Mouse (Mus musculus) ES-E14 (cell line): ENCODE measurements around the gene Uba52. TPM values are rescaled to one million over a fixed set of nuclear protein-coding genes. Genes with fewer than 3 reads are reported as not detected.
"Not testable (repeated sequence)": the region's sequence is repeated elsewhere in the genome, so short reads cannot be mapped to it uniquely, and the experiment has no call there.

Experiments
- DNase-seq: peaks from one replicate; pipeline ENCODE4 v3.0.0-alpha.2; 2013; ENCODE audit warnings: low read depth, low spot score
- H3K27ac ChIP-seq: 2 replicates; pipeline ENCODE4 v1.5.1; 2012; ENCODE audit warnings: low read depth, mild to moderate bottlenecking, low read length, moderate library complexity, mixed read lengths; ENCODE audit not compliant: poor library complexity, insufficient read depth, severe bottlenecking
- H3K36me3 ChIP-seq: 2 replicates; pipeline ENCODE4 v1.6.1; 2012; ENCODE audit warnings: mild to moderate bottlenecking, low read length, moderate library complexity, mixed read lengths; ENCODE audit not compliant: control insufficient read depth, poor library complexity, insufficient read depth, severe bottlenecking
- H3K4me1 ChIP-seq, 2 experiments: fragments of 150-350 bp in 1 of 2; sonication (generic) in 1 of 2; 2 replicates each; pipeline ENCODE4 v1.6.1; 2012; ENCODE audit warnings: low read length in 2 of 2, mild to moderate bottlenecking in 1 of 2, mixed read lengths in 1 of 2; ENCODE audit not compliant: control insufficient read depth in 2 of 2, insufficient read depth in 2 of 2, poor library complexity in 1 of 2
- H3K4me3 ChIP-seq, 2 experiments: fragments of 150-350 bp in 1 of 2; sonication (generic) in 1 of 2; 2 replicates each; pipeline ENCODE4 v1.5.1; 2012; ENCODE audit warnings: low read length in 2 of 2, low read depth in 1 of 2, mild to moderate bottlenecking in 1 of 2, mixed read lengths in 1 of 2; ENCODE audit not compliant: insufficient read depth in 1 of 2, poor library complexity in 1 of 2, severe bottlenecking in 1 of 2
- H3K9ac ChIP-seq: 2 replicates; pipeline ENCODE4 v1.6.1; 2012; ENCODE audit warnings: low read depth, mild to moderate bottlenecking, low read length, mixed read lengths; ENCODE audit not compliant: poor library complexity, insufficient read depth, severe bottlenecking
- H3K9me3 ChIP-seq: fragments of 150-350 bp; sonication (generic); 2 replicates; pipeline ENCODE4 v1.6.1; 2012; ENCODE audit warnings: low read depth, mild to moderate bottlenecking, low read length; ENCODE audit not compliant: control insufficient read depth, insufficient read depth
- CHD2 ChIP-seq: IDR thresholded peaks from 2 replicates; pipeline ENCODE4 v1.6.1; 2014; ENCODE audit warnings: mild to moderate bottlenecking, low read depth, low read length, inconsistent platforms
- HCFC1 ChIP-seq: IDR thresholded peaks from 2 replicates; pipeline ENCODE4 v1.6.1; 2012; ENCODE audit warnings: low read length, inconsistent platforms, borderline replicate concordance; ENCODE audit not compliant: insufficient read depth
- MAFK ChIP-seq: IDR thresholded peaks from 2 replicates; pipeline ENCODE4 v1.6.1; 2014; ENCODE audit warnings: mild to moderate bottlenecking, low read depth, low read length, inconsistent platforms; ENCODE audit not compliant: insufficient read depth
- ZC3H11A ChIP-seq: IDR thresholded peaks from 2 replicates; pipeline ENCODE4 v1.6.1; 2012; ENCODE audit warnings: low read depth, mild to moderate bottlenecking, inconsistent platforms, low read length, borderline replicate concordance
- ZNF384 ChIP-seq: IDR thresholded peaks from 2 replicates; pipeline ENCODE4 v1.6.1; 2012; ENCODE audit warnings: low read depth, low read length, inconsistent platforms
- in situ Hi-C, 2 experiments: fragments of 600-800 bp; cut with MboI; formaldehyde crosslinking; loops; one replicate each; pipeline ENCODE4 v1.15.1; 2025; ENCODE audit warnings: low sequenced_read_pairs in 2 of 2, inconsistent platforms in 1 of 2; ENCODE audit not compliant: unreplicated experiment in 2 of 2
- total RNA-seq: library from RNA; depleted of rRNA; stranded (reverse); fragments of 300-350 nt; gene quantifications from 2 replicates; pipeline ENCODE4 v1.2.3, GENCODE M21; 2012

The Uba52 gene
- total RNA-seq, 1 experiment: 3,214 TPM

DNA sequence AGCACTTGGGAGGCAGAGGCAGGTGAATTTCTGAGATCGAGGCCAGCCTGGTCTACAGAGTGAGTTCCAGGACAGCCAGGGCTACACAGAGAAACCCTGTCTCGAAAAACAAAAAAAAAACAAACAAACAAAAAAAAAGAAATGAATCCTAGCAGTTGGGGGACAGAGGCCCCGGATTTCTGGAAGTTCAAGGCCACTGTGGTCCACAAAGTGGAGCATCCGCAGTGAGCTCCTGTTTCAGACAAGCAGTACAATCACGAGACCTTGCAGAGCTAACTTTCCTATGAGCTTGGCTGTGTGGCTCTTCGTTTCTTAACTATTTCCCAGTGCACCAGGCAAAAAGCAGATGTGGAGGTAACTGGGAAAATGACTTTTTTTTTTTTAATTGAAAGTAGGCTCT lies 573 bp upstream of the Uba52 start:
- H3K9me3 ChIP-seq, DNase-seq, in situ Hi-C loops, H3K4me1 ChIP-seq: not testable (repeated sequence)
- peaks cover 43% of the 10 kb centered on the region for H3K36me3 ChIP-seq
- H3K9ac ChIP-seq: peak overlapping the region; percentile 98
- peak overlapping the region; percentile 45; the same call in 1 of the 2 replicates for H3K27ac ChIP-seq
- H3K4me3 ChIP-seq: peak overlapping the region; percentile 8 to 90
- peak; percentile 75 for TF ChIP-seq ZNF384

DNA sequence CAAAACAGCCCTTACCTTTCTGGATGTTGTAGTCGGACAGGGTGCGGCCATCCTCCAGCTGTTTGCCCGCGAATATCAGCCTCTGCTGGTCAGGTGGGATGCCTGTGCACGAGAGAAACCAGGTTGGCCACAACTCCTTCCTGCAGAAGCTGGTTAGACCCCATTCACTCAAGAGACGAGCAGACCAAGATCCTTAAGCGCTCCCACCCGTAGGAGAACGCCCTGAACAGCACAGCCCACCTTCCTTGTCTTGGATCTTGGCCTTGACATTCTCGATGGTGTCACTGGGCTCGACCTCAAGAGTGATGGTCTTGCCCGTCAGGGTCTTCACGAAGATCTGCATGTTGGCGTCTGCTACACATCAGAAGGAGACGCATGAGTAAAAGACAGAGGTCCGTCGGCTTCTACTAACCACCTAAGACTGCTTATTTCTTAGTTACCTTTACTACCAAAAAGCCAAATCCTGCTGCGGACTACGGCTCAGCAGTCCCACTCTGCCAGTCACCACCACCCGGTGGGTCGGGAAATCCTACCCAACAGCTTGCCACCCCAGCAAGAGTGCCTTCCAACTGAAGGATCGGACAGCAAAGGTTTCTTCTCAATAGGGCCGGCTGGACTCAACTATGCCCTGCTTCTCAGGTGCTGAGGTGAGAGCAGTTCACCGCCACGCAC lies 1.2 kb downstream of the Uba52 start:
- H3K36me3 ChIP-seq: peaks cover 39% of the 10 kb centered on the region
- H3K4me1 ChIP-seq: peaks cover 1 to 5% of the 10 kb centered on the region in 2 experiments; a peak in 2 of 4 replicates

DNA sequence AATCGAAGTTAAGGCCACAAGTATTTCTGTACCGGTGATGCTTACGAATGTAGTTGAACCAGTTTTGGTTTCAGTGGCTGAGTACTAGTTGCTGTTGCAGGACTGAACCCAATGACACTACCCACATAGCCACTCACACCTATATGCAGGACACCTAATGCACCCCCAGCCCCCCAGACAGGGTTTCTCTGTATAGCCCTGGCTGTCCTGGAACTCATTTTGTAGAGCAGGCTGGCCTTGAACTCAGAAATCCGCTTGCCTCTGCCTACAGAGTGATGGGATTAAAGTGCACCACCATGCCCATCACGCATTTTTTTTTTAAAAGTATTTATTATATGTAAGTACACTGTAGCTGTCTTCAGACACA lies 3.6 kb downstream of the Uba52 start:
- Histone ChIP-seq H3K4me3 (peak overlapping the region; percentile 26 to 89; a peak in 3 of 4 replicates), H3K36me3 (peaks cover 30% of the 10 kb centered on the region), H3K4me1 (peaks cover 0 to 11% of the 10 kb centered on the region in 2 experiments; a peak in 1 of 4 replicates), H3K27ac (peak overlapping the region; percentile 62; the same call in 1 of the 2 replicates), H3K9ac (peak overlapping the region; percentile 42; the same call in 1 of the 2 replicates), H3K9me3 (no peaks in the 10 kb centered on the region)
- TF ChIP-seq ZNF384: no peak
- TF ChIP-seq CHD2: no peak
- TF ChIP-seq HCFC1: no peak
- TF ChIP-seq ZC3H11A: no peak
- TF ChIP-seq MAFK: no peak
- in situ Hi-C loops: no loop called here
- no peak for DNase-seq

More for the DNA sequence above, 1.2 kb downstream of the Uba52 start:
- Histone ChIP-seq H3K4me3 (peak overlapping the region; percentile 90 to 96), H3K27ac (peak overlapping the region; percentile 85), H3K9me3 (no peaks in the 10 kb centered on the region), H3K9ac (peak overlapping the region; percentile 97)
- in situ Hi-C loops: no loop called here
- TF ChIP-seq CHD2 (no peak), ZC3H11A (no peak), MAFK (no peak), HCFC1 (no peak), ZNF384 (no peak)
- DNase-seq: no peak

DNA sequence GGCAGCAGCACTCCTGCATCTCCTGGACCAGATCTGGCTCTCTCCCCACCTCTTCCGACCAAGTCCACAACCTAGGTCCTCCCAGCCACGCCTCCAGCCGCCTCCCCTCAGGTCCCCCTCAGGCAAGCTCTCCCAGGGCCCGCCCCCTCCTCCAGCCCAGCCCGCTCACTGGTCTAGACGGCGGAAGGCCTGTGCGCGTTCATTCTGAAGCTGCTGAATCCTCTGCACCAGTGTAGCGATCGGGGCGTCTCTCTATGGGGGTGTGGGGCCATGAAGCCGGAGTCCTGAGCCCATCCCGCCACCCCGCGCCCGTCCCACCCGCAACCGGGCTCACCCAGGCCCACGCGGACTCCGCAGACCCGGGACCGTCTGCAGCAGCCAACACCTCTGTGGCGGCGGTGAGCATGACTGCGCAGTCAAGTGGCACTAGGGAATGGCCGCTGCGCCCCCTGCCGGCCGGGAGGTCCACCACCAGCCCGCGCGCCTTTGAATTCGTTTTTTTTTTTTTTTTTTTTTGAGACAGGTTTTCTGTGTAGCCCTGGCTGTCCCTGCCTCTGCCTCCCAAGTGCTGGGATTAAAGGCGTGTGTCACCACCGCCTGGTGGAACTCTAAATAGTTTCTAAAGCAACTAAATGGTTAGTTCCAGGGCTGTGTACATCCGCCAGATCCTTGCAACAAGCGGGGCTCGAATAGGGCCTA lies 4.1 kb downstream of the Uba52 start, which contains the start of gene Rex1bd:
TSS of gene Rex1bd (minus strand) at position 425 of the 699 bp plus-strand sequence.
- peaks cover 30% of the 10 kb centered on the region for H3K36me3 ChIP-seq
- peaks cover 0 to 11% of the 10 kb centered on the region in 2 experiments; a peak in 1 of 4 replicates for H3K4me1 ChIP-seq
- peak; percentile 97 for DNase-seq
- TF ChIP-seq MAFK (peak; percentile 81), ZC3H11A (no peak), CHD2 (no peak), HCFC1 (peak; percentile 53), ZNF384 (peak; percentile 98)
- in situ Hi-C loops: no loop called here
- H3K9me3 ChIP-seq: no peaks in the 10 kb centered on the region
- peak within 1 kb of the TSS; percentile 88 for H3K27ac ChIP-seq
- peak within 1 kb of the TSS; percentile 91 for H3K9ac ChIP-seq
- H3K4me3 ChIP-seq: peak within 1 kb of the TSS; percentile 89 to 92
